Mouse (Mus musculus): ENCODE measurements at regions not wholly inside any gene's neighbourhood (a gene's known extent, or its start where the extent isn't known, plus 50 kb on each side); places are given as distances from the start of the nearest gene placed in this dataset.

DNA sequence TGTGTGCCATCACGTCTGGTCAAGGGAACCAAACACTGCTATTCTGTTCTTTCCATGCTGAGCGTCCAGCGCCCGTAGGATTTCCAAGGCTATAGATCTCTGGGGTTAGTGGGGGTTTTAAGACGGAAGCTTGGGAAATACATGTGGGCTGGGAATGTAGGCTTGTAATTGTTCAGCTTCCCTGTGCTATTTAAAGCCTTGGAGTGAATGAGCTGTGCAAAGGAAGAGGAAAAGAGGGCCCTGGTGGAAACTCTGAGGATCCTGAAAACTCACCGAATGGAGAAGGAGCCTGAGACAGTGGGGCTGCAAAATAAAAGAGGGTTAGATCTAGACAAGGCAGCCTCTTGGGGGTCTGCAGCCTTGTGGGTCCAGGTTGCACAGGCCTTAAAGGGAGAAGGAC lies 1124.2 kb upstream of the Gulo start:
- WGBS: 66% methylated on average over 6 of the region's 6 CpGs
- Histone ChIP-seq H3K9ac (replicated peaks; ENCODE audit: low read depth, low read length) (no peak overlapping the region), H3K4me1 (ENCODE audit: control insufficient read depth, insufficient read depth, low read length) (peaks cover 5% of the 10 kb centered on the region; the same call in 1 of the 2 replicates), H3K36me3 (ENCODE audit: control insufficient read depth, insufficient read depth, low read length) (no peaks in the 10 kb centered on the region), H3K27ac (ENCODE audit: low read depth, low read length) (no peak overlapping the region), H3K9me3 (ENCODE audit: control insufficient read depth, low read length) (no peaks in the 10 kb centered on the region), H3K4me2 (ENCODE audit: low read depth, low read length) (no peak overlapping the region), H3K27me3 (ENCODE audit: control insufficient read depth, insufficient read depth, low read length) (no peaks in the 10 kb centered on the region), H3K4me3 (ENCODE audit: low read depth, low read length) (no peak overlapping the region)
- ATAC-seq (ENCODE audit: low read depth): no peak

- no peaks in the 10 kb centered on the region for H3K4me1 ChIP-seq (ENCODE audit: control insufficient read depth, insufficient read depth, low read length)
- no peaks in the 10 kb centered on the region for H3K36me3 ChIP-seq (ENCODE audit: control insufficient read depth, insufficient read depth, low read length)
- H3K27me3 ChIP-seq (ENCODE audit: control insufficient read depth, insufficient read depth, low read length): no peaks in the 10 kb centered on the region
- 68% methylated on average over 7 of the region's 7 CpGs for WGBS
- no peak overlapping the region for H3K9ac ChIP-seq (replicated peaks; ENCODE audit: low read depth, low read length)
- H3K4me3 ChIP-seq (ENCODE audit: low read depth, low read length): no peak overlapping the region
- ATAC-seq (ENCODE audit: low read depth): no peak
- H3K27ac ChIP-seq (ENCODE audit: low read depth, low read length): no peak overlapping the region
- H3K4me2 ChIP-seq (ENCODE audit: low read depth, low read length): no peak overlapping the region
- no peaks in the 10 kb centered on the region for H3K9me3 ChIP-seq (ENCODE audit: control insufficient read depth, low read length)
Measured at GRCm38 (mm10) chr14:67127118-67127517, 1118.1 kb upstream of the Gulo start.

- Histone ChIP-seq H3K27ac (ENCODE audit: low read depth, low read length) (no peak overlapping the region), H3K4me3 (ENCODE audit: low read depth, low read length) (no peak overlapping the region), H3K9me3 (ENCODE audit: control insufficient read depth, low read length) (no peaks in the 10 kb centered on the region), H3K4me2 (ENCODE audit: low read depth, low read length) (no peak overlapping the region), H3K27me3 (ENCODE audit: control insufficient read depth, insufficient read depth, low read length) (no peaks in the 10 kb centered on the region), H3K9ac (replicated peaks; ENCODE audit: low read depth, low read length) (no peak overlapping the region), H3K36me3 (ENCODE audit: control insufficient read depth, insufficient read depth, low read length) (no peaks in the 10 kb centered on the region), H3K4me1 (ENCODE audit: control insufficient read depth, insufficient read depth, low read length) (no peaks in the 10 kb centered on the region)
- 35% methylated on average over 6 of the region's 6 CpGs for WGBS
- ATAC-seq (ENCODE audit: low read depth): no peak
Measured at GRCm38 (mm10) chr14:67126254-67126653, 1117.2 kb upstream of the Gulo start.

- H3K36me3 ChIP-seq (ENCODE audit: control insufficient read depth, insufficient read depth, low read length): no peaks in the 10 kb centered on the region
- H3K9ac ChIP-seq (replicated peaks; ENCODE audit: low read depth, low read length): no peak overlapping the region
- H3K9me3 ChIP-seq (ENCODE audit: control insufficient read depth, low read length): no peaks in the 10 kb centered on the region
- H3K4me1 ChIP-seq (ENCODE audit: control insufficient read depth, insufficient read depth, low read length): no peaks in the 10 kb centered on the region
- H3K4me3 ChIP-seq (ENCODE audit: low read depth, low read length): no peak overlapping the region
- H3K4me2 ChIP-seq (ENCODE audit: low read depth, low read length): no peak overlapping the region
- H3K27me3 ChIP-seq (ENCODE audit: control insufficient read depth, insufficient read depth, low read length): no peaks in the 10 kb centered on the region
- 86% methylated on average over 7 of the region's 7 CpGs for WGBS
- no peak for ATAC-seq (ENCODE audit: low read depth)
- H3K27ac ChIP-seq (ENCODE audit: low read depth, low read length): no peak overlapping the region
Measured at GRCm38 (mm10) chr14:67123300-67123699, 1114.3 kb upstream of the Gulo start.
